Mouse (Mus musculus) kidney, postnatal 0 days (tissue): ENCODE measurements around the gene Runx1. TPM values are rescaled to one million over a fixed set of nuclear protein-coding genes. Genes with fewer than 3 reads are reported as not detected.

Source experiments
- ATAC-seq: fragments of 200-750 bp; cut with Nextera tagmentation; replicated peaks from 2 replicates; pipeline ENCODE4 v1.8.0; 2017; ENCODE audit warnings: low read depth, moderate number of reproducible peaks, moderate TSS enrichment, moderate library complexity; ENCODE audit not compliant: low FRiP score
- DNase-seq: peaks from one replicate; pipeline ENCODE4 v3.0.0-alpha.2; 2016; ENCODE audit warnings: low spot score
- H3K27ac ChIP-seq: fragments of 300-500 bp; sonication (generic); 2 replicates; pipeline ENCODE4 v1.5.1; 2014; ENCODE audit warnings: mild to moderate bottlenecking
- H3K27me3 ChIP-seq: fragments of 300-500 bp; sonication (generic); 2 replicates; pipeline ENCODE4 v1.6.1; 2014; ENCODE audit warnings: low read length, mixed read lengths; ENCODE audit not compliant: insufficient read depth
- H3K36me3 ChIP-seq: fragments of 300-500 bp; sonication (generic); 2 replicates; pipeline ENCODE4 v1.6.1; 2014; ENCODE audit warnings: low read length, mixed read lengths; ENCODE audit not compliant: insufficient read depth
- H3K4me1 ChIP-seq: fragments of 300-500 bp; sonication (generic); replicated peaks from 2 replicates; pipeline ENCODE4 v1.6.1; 2014; ENCODE audit warnings: antibody characterized with exemption, low read length, mixed read lengths; ENCODE audit not compliant: insufficient read depth
- H3K4me2 ChIP-seq: fragments of 300-500 bp; sonication (generic); 2 replicates; pipeline ENCODE4 v1.6.1; 2014; ENCODE audit warnings: mild to moderate bottlenecking, low read length, moderate library complexity, mixed read lengths
- H3K4me3 ChIP-seq: fragments of 300-500 bp; sonication (generic); replicated peaks from 2 replicates; pipeline ENCODE4 v1.5.1; 2014; ENCODE audit warnings: low read depth, low read length
- H3K9ac ChIP-seq: fragments of 300-500 bp; sonication (generic); 2 replicates; pipeline ENCODE4 v1.6.1; 2014; ENCODE audit warnings: low read depth, low read length
- H3K9me3 ChIP-seq: fragments of 300-500 bp; sonication (generic); replicated peaks from 2 replicates; pipeline ENCODE4 v1.6.1; 2016; ENCODE audit warnings: low read length, inconsistent platforms, mixed read lengths
- CTCF ChIP-seq: IDR thresholded peaks from 2 replicates; pipeline ENCODE4 v1.5.1; 2016; ENCODE audit warnings: antibody characterized with exemption, low read depth, mild to moderate bottlenecking, moderate library complexity
- WGBS: fragments of 180-500 bp; shearing (Covaris S2); extraction: QIAGEN DNeasy Blood & Tissue Kit; methylation state at CpG from one replicate; pipeline ENCODE4 v1.1.7; 2014; 5-methylcytosine and 5-hydroxymethylcytosine counted together
- polyA plus RNA-seq: library from polyadenylated mRNA; unstranded; fragments of >200 nt; fragmentation: Nextera tagmentation; extraction: Ambion mirVana; gene quantifications from 2 replicates; pipeline ENCODE4 v1.2.1, GENCODE M21; 2015

The Runx1 gene
- polyA plus RNA-seq, 1 experiment from 2014 or later = 1.6 TPM

- Histone ChIP-seq H3K9ac (no peak overlapping the region), H3K36me3 (no peaks in the 10 kb centered on the region), H3K27ac (no peak overlapping the region), H3K4me2 (no peak overlapping the region), H3K4me1 (no peaks in the 10 kb centered on the region), H3K4me3 (no peak overlapping the region), H3K9me3 (no peaks in the 10 kb centered on the region), H3K27me3 (no peaks in the 10 kb centered on the region)
- no peak for DNase-seq
- 37% methylated on average over 3 of the region's 3 CpGs for WGBS
- ATAC-seq = no peak
- TF ChIP-seq CTCF = no peak
These were observed 24.5 kb upstream of the Runx1 start for GRCm38 (mm10) chr16:92850416-92850815.

DNA sequence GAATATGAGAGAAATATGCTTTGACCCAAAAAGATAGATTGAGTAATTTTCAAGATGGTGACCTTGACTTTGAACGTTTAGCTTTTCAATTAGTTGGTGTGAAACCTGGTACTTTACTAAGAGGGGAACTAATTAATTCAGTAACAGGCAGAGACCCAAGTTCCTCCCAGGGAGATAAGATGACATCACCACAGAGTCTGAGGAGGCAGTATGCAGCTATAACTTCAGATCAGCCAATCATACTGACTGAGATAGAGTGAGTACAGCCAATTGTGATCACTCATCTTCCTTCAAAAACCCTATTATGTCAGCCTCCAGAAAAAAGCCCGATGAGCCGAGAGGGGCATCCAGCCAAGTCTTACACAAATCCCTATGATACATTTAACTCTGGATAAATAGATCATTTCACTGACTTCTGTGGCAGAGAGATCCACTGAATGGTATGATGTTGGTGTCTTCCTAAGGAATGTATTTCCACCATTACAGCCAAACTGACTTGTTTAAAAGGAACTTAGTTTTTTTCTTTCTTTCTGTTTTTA lies 21.9 kb upstream of the Runx1 start:
- no peak overlapping the region for H3K27ac ChIP-seq
- H3K27me3 ChIP-seq = no peaks in the 10 kb centered on the region
- WGBS = 75% methylated on average over 3 of the region's 3 CpGs
- H3K4me1 ChIP-seq = no peaks in the 10 kb centered on the region
- H3K36me3 ChIP-seq = no peaks in the 10 kb centered on the region
- DNase-seq = no peak
- H3K4me3 ChIP-seq = no peak overlapping the region
- no peak overlapping the region for H3K9ac ChIP-seq
- TF ChIP-seq CTCF = no peak
- no peak overlapping the region for H3K4me2 ChIP-seq
- H3K9me3 ChIP-seq = no peaks in the 10 kb centered on the region
- ATAC-seq = no peak

GRCm38 (mm10) chr16:92845244-92846225 lies 19.6 kb upstream of the Runx1 start:
- DNase-seq (peak; percentile 61), ATAC-seq (no peak; the same call in 1 of the 2 replicates)
- no peaks in the 10 kb centered on the region for H3K36me3 ChIP-seq
- no peak for TF ChIP-seq CTCF
- no peaks in the 10 kb centered on the region for H3K27me3 ChIP-seq
- H3K9me3 ChIP-seq = no peaks in the 10 kb centered on the region
- H3K4me1 ChIP-seq = no peaks in the 10 kb centered on the region
- 53% methylated on average over 26 of the region's 26 CpGs for WGBS
- no peak overlapping the region for H3K4me3 ChIP-seq
- no peak overlapping the region; the same call in 1 of the 2 replicates for H3K27ac ChIP-seq
- no peak overlapping the region for H3K9ac ChIP-seq
- no peak overlapping the region for H3K4me2 ChIP-seq

DNA sequence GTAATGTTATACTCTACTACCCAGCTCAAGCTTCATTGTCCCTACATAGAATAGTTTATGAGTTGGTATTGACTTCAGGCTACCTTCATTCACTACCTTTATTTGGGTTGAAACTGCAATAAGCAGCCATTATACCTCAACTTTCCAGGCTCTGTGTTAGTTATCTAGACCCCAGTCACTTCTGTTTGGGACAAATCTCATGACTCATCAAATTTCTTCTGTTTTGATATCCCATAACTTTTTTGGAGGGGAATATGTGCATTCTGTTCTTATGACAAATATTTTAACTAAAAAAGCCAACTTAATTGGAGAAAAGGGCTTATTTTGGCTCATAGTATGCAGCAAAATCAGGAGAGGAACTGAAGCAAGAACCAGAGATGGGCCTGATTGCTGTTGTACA lies 12.8 kb upstream of the Runx1 start:
- H3K27me3 ChIP-seq = no peaks in the 10 kb centered on the region
- no peak for TF ChIP-seq CTCF
- DNase-seq = no peak

DNA sequence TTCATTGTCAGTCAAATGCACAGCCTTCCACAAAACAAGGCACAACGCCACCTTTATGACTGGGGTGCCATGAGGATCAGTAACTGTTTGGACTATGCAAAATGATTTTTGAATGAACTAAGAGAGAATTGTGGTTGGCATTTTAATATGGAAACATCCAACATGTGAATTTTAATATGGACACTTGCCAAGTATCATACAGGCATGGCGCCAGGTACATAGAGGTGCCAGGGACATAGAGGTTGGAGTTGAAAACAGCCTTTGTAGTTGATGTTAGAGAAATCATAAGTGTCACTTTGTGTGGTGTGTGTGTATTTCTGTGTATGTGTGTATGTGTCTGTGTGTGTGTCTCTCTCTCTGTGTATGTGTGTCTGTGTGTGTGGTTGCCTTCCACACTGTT lies 5.4 kb upstream of the Runx1 start:
- no peaks in the 10 kb centered on the region for H3K4me1 ChIP-seq
- H3K27me3 ChIP-seq = no peaks in the 10 kb centered on the region
- DNase-seq (no peak), ATAC-seq (no peak)
- H3K36me3 ChIP-seq = no peaks in the 10 kb centered on the region
- H3K4me3 ChIP-seq = no peak overlapping the region
- no peak for TF ChIP-seq CTCF
- no peak overlapping the region for H3K27ac ChIP-seq
- WGBS = 93% methylated on average over 2 of the region's 2 CpGs
- no peak overlapping the region for H3K4me2 ChIP-seq
- no peaks in the 10 kb centered on the region for H3K9me3 ChIP-seq
- no peak overlapping the region for H3K9ac ChIP-seq

More for the DNA sequence above, 12.8 kb upstream of the Runx1 start:
- H3K4me2 ChIP-seq = no peak overlapping the region
- no peak overlapping the region for H3K4me3 ChIP-seq
- H3K9me3 ChIP-seq = no peaks in the 10 kb centered on the region
- H3K27ac ChIP-seq = no peak overlapping the region
- H3K9ac ChIP-seq = no peak overlapping the region
- no peaks in the 10 kb centered on the region for H3K36me3 ChIP-seq
- no peaks in the 10 kb centered on the region for H3K4me1 ChIP-seq
- ATAC-seq = no peak

- Histone ChIP-seq H3K9ac (no peak overlapping the region), H3K4me2 (no peak overlapping the region), H3K4me1 (no peaks in the 10 kb centered on the region), H3K4me3 (no peak overlapping the region), H3K27ac (no peak overlapping the region), H3K27me3 (no peaks in the 10 kb centered on the region), H3K9me3 (no peaks in the 10 kb centered on the region), H3K36me3 (no peaks in the 10 kb centered on the region)
- no peak for TF ChIP-seq CTCF
- ATAC-seq (0 out of 2 replicates have a peak, but pooled peaks have one; percentile 13), DNase-seq (no peak)
- WGBS = 49% methylated on average over 14 of the region's 14 CpGs
These were observed 4.5 kb upstream of the Runx1 start for GRCm38 (mm10) chr16:92830479-92830878.
